Mouse (Mus musculus): ENCODE data around the gene Itpkc.

DNA sequence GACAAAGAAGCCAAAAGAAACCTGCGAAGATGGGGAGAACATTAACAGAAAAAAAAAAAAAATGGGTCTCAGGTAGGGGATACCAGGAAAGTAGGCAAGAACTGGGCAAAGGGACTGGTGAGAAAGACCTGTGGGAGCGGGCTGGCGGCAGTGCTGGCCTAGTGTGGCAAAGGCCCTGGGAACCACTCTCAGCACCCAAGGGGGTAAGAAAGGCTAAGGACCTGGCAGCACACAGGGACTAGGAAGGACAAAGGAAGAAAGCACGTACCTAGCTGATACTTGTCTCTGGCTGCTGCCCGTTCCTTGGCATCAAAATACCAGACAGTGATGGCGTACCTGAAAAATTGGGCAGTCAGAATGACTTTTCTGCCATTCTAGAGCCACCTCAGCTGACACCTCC is 69.2 kb downstream of the Itpkc start:
- TF ChIP-seq CTCF (IDR thresholded peaks at IDR 0.05; ENCODE audit: low read depth), result no peak
- no peak for TF ChIP-seq EP300 (optimal IDR thresholded peaks at IDR 0.05)
